Mouse (Mus musculus) adipocyte (in vitro differentiated cells): ENCODE measurements at regions not wholly inside any gene's neighbourhood (a gene's known extent, or its start where the extent isn't known, plus 50 kb on each side); places are given as distances from the start of the nearest gene placed in this dataset.

Source experiments
- DNase-seq: peaks from one replicate; pipeline ENCODE4 v3.0.0-alpha.2; 2016; ENCODE audit warnings: low spot score

GRCm38 (mm10) chr13:42244240-42245086, 56.8 kb upstream of the Edn1 start:
- peak; percentile 75 for DNase-seq

GRCm38 (mm10) chr13:42245753-42246409, 55.4 kb upstream of the Edn1 start:
- DNase-seq, result no peak
